Mouse (Mus musculus) embryonic fibroblast, embryonic 13.5 days (primary cell): ENCODE measurements around the gene Smyd2. TPM values are rescaled to one million over a fixed set of nuclear protein-coding genes. Genes with fewer than 3 reads are reported as not detected.

Source experiments
- H3K27ac ChIP-seq: 2 replicates; pipeline ENCODE4 v1.5.1; 2012; ENCODE audit warnings: low read length, control low read depth, inconsistent platforms; ENCODE audit not compliant: insufficient read depth
- H3K4me1 ChIP-seq: 2 replicates; pipeline ENCODE4 v1.6.1; 2011; ENCODE audit warnings: low read length; ENCODE audit not compliant: control insufficient read depth, insufficient read depth
- H3K4me3 ChIP-seq: 2 replicates; pipeline ENCODE4 v1.5.1; 2011; ENCODE audit warnings: mild to moderate bottlenecking, control low read depth, low read length; ENCODE audit not compliant: insufficient read depth
- CTCF ChIP-seq: IDR thresholded peaks from 2 replicates; pipeline ENCODE4 v1.5.1; 2011; ENCODE audit warnings: mild to moderate bottlenecking, control low read depth, low read length, moderate library complexity, borderline replicate concordance; ENCODE audit not compliant: insufficient read depth
- POLR2A ChIP-seq: IDR thresholded peaks from 2 replicates; pipeline ENCODE4 v1.6.1; 2011; ENCODE audit warnings: low read depth, mild to moderate bottlenecking, control low read depth, low read length, moderate library complexity
- polyA plus RNA-seq: library from polyadenylated mRNA; stranded (reverse); fragments of >200 nt; gene quantifications from 2 replicates; pipeline ENCODE4 v1.2.4, GENCODE M21; 2011; ENCODE audit warnings: low read depth; ENCODE audit not compliant: missing spikeins, insufficient read length

The Smyd2 gene
- polyA plus RNA-seq, 1 experiment: 47.4 TPM

- Histone ChIP-seq H3K4me1 (peaks cover 12% of the 10 kb centered on the region), H3K27ac (no peak overlapping the region), H3K4me3 (peak overlapping the region; percentile 59)
- TF ChIP-seq CTCF (no peak), POLR2A (no peak)
Measured at GRCm38 (mm10) chr1:189920701-189921567, 1.2 kb downstream of the Smyd2 start.

- H3K27ac ChIP-seq: no peak overlapping the region
- no peak overlapping the region for H3K4me3 ChIP-seq
- no peak for TF ChIP-seq CTCF
- TF ChIP-seq POLR2A: no peak
- H3K4me1 ChIP-seq: peaks cover 12% of the 10 kb centered on the region
Measured at GRCm38 (mm10) chr1:189919756-189920155, 2.4 kb downstream of the Smyd2 start.

GRCm38 (mm10) chr1:189917126-189917500 lies 5.0 kb downstream of the Smyd2 start:
- Histone ChIP-seq H3K4me1 (peaks cover 16% of the 10 kb centered on the region), H3K4me3 (no peak overlapping the region), H3K27ac (no peak overlapping the region)
- TF ChIP-seq POLR2A: no peak
- TF ChIP-seq CTCF: no peak

- H3K4me3 ChIP-seq: no peak overlapping the region
- TF ChIP-seq POLR2A: no peak
- TF ChIP-seq CTCF: no peak
- no peak overlapping the region for H3K27ac ChIP-seq
- H3K4me1 ChIP-seq: peaks cover 16% of the 10 kb centered on the region
Measured at GRCm38 (mm10) chr1:189916422-189917125, 5.6 kb downstream of the Smyd2 start.

DNA sequence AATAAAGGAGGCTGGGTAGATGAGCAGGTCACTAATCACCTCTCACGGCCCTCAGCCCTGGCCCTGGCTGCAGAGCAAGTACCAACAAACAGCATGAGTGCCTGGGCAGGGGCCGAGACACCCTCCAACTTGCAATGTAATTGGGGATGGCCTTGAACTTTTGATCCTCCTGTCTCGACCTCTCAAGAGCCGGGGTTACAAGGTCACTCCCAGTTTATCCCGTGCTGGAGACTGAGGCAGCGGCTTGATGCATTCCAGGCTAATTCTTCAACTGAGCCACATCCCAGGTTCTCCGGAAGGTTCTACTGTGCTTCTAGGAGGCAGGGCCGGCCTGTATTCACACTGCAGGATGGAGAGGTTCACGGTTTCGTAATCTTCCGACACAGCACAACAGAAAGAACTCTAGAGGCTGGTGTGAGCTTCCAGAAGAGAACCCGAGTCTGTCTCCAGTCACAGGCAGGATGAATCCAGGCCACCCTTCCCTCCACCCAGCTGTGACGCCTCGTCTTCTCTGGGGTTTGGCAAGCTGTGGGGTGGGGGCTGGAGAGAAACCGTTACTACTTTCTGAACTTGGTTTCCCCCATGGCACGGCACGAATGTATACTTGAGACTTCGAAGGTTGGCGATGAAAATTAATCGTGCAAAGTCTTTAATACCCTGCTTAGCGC lies 8.9 kb downstream of the Smyd2 start:
- TF ChIP-seq POLR2A (no peak), CTCF (no peak)
- no peak overlapping the region for H3K27ac ChIP-seq
- no peak overlapping the region for H3K4me3 ChIP-seq

DNA sequence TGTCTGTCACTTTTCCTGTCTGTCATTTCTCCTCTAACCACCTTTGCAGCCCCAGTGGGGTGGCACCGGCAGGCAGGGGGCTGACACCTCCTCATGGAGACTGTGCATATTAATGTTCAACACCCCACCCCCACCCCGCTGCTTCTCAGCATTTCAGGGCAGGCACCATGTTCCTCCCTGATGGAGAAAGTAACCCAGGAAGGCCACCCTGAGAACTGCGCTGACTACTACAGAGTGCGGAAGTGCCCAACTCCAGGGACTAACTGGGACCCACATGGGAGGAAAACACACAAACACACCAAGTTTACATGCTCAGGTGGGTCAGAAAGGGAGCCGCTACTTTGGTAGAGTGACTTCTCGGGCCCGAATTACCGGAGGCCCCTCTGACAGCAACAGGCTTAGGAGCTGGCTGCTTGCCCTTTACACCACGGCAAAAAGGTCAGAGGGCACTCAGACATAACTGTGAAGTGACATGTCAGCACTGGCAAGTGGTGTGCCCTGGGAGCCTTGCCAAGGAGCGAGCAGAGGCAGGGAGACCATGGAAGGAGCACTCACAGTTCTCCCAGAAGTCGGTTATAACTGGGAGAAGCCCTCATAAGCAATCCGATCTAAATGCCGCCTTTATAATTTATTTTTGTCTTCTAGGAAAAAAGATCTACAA lies 11.3 kb downstream of the Smyd2 start:
- Histone ChIP-seq H3K27ac (no peak overlapping the region), H3K4me1 (peaks cover 14% of the 10 kb centered on the region)
- TF ChIP-seq POLR2A (no peak), CTCF (no peak)

More for the DNA sequence above, 8.9 kb downstream of the Smyd2 start:
- peaks cover 18% of the 10 kb centered on the region for H3K4me1 ChIP-seq

DNA sequence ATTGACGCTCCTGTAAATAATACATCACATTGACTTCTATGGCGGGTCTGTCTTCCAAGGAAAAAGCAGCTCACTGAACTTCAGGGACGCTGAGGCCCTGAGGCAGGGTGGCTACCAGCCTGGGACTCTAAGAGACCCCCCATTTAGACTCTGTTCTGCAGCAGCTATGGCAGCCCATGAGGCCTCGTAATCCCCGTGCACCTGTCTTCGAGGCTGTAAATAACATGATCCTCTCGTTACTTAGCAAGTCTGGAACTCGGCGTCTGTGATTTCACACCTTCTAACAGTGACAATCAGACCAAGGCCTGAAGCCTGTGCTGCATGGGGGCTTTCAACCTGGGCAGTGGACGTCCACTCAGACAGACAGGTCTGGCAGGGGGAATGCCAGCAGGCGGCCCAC lies 19.0 kb downstream of the Smyd2 start:
- TF ChIP-seq POLR2A: no peak
- TF ChIP-seq CTCF: no peak
- Histone ChIP-seq H3K4me1 (peaks cover 2% of the 10 kb centered on the region), H3K27ac (no peak overlapping the region), H3K4me3 (no peak overlapping the region)

More for the DNA sequence above, 11.3 kb downstream of the Smyd2 start:
- no peak overlapping the region for H3K4me3 ChIP-seq

GRCm38 (mm10) chr1:189902413-189902812 lies 19.8 kb downstream of the Smyd2 start:
- H3K4me3 ChIP-seq: no peak overlapping the region
- TF ChIP-seq POLR2A: no peak
- TF ChIP-seq CTCF: no peak
- no peaks in the 10 kb centered on the region for H3K4me1 ChIP-seq
- no peak overlapping the region for H3K27ac ChIP-seq

GRCm38 (mm10) chr1:189899526-189899925 lies 22.6 kb downstream of the Smyd2 start:
- TF ChIP-seq CTCF (no peak), POLR2A (no peak)
- H3K27ac ChIP-seq: no peak overlapping the region
- no peak overlapping the region for H3K4me3 ChIP-seq
- no peaks in the 10 kb centered on the region for H3K4me1 ChIP-seq
